Comparison of ENCODE assay signal across 22 mouse cellular contexts in the genomic region with DNA sequence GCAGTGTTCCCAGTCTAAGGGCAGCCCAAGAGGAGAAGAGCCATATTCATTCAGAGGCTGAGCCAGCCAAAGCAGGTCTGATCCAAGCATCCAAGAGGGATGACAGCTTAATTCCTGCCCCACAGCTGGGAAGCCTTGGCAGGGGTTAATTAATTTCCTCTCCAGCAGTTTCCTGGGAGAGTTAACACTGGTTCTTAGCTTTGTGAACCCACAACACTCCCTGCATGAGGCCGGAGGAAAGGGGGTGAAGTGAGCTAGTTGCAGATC.
DNase-seq lines count a peak whose midpoint lies in the region; ATAC-seq and TF ChIP-seq lines count a peak whose summit lies in the region.
"Had no signal": no experiment of that assay in that cellular context is flagged by ENCODE, and none has a peak within 500 bp of the region (broad histone marks: within the 10 kb centered on the region; RNA-seq: fewer than 3 reads in every experiment).

No protein-coding gene starts in this region.

- H3K4me1 ChIP-seq in hindbrain, embryonic 10.5 days (replicated peaks), result peaks cover 29% of the 10 kb centered on the region
- H3K4me1 ChIP-seq in hindbrain, postnatal 0 days (ENCODE audit: insufficient read depth, low read length), result peaks cover 5% of the 10 kb centered on the region; the same call in 1 of the 2 replicates
- H3K4me1 ChIP-seq in hindbrain, embryonic 12.5 days, result peaks cover 19% of the 10 kb centered on the region
- H3K4me1 ChIP-seq in midbrain, embryonic 12.5 days, result peaks cover 21% of the 10 kb centered on the region
- H3K4me1 ChIP-seq: embryonic facial prominence, embryonic 15.5 days; heart, embryonic 15.5 days; megakaryocyte, embryonic 14.5 days had no signal

- TF ChIP-seq CTCF in hindbrain, postnatal 0 days (IDR thresholded peaks at IDR 0.05; ENCODE audit: low read depth), result no peak

- peak overlapping the region; percentile 62 for H3K27ac ChIP-seq in hindbrain, embryonic 10.5 days
- H3K27ac ChIP-seq in hindbrain, postnatal 0 days, result no peak overlapping the region
- 0 out of 2 replicates have a peak overlapping the region, but pooled peaks have one; percentile 48 for H3K27ac ChIP-seq in hindbrain, embryonic 12.5 days
- peak overlapping the region; percentile 60 for H3K27ac ChIP-seq in midbrain, embryonic 12.5 days (replicated peaks)
- H3K27ac ChIP-seq: embryonic facial prominence, embryonic 15.5 days; heart, adult 2 months; heart, embryonic 15.5 days; limb, embryonic 13.5 days; liver, embryonic 14.5 days; stomach, postnatal 0 days had no signal

- H3K9ac ChIP-seq in hindbrain, postnatal 0 days (replicated peaks; ENCODE audit: low read length), result no peak overlapping the region
- H3K9ac ChIP-seq in hindbrain, embryonic 12.5 days, result no peak overlapping the region
- no peak overlapping the region for H3K9ac ChIP-seq in midbrain, embryonic 12.5 days (replicated peaks)
- H3K9ac ChIP-seq: embryonic facial prominence, embryonic 15.5 days; heart, embryonic 15.5 days; limb, embryonic 13.5 days; liver, embryonic 14.5 days had no signal

- H3K4me2 ChIP-seq in hindbrain, postnatal 0 days (ENCODE audit: low read depth, low read length), result no peak overlapping the region
- no peak overlapping the region for H3K4me2 ChIP-seq in hindbrain, embryonic 12.5 days (replicated peaks)
- H3K4me2 ChIP-seq in midbrain, embryonic 12.5 days (replicated peaks), result no peak overlapping the region
- H3K4me2 ChIP-seq: embryonic facial prominence, embryonic 15.5 days; heart, embryonic 15.5 days; limb, embryonic 13.5 days had no signal

- no peaks in the 10 kb centered on the region for H3K36me3 ChIP-seq in hindbrain, embryonic 10.5 days
- no peaks in the 10 kb centered on the region for H3K36me3 ChIP-seq in hindbrain, postnatal 0 days (ENCODE audit: insufficient read depth, low read length)
- no peaks in the 10 kb centered on the region for H3K36me3 ChIP-seq in hindbrain, embryonic 12.5 days
- H3K36me3 ChIP-seq in midbrain, embryonic 12.5 days, result no peaks in the 10 kb centered on the region
- H3K36me3 ChIP-seq: embryonic facial prominence, embryonic 15.5 days; heart, embryonic 15.5 days; limb, embryonic 13.5 days had no signal

- no peak overlapping the region for H3K4me3 ChIP-seq in hindbrain, embryonic 10.5 days
- H3K4me3 ChIP-seq in hindbrain, postnatal 0 days (ENCODE audit: low read length), result no peak overlapping the region
- no peak overlapping the region for H3K4me3 ChIP-seq in hindbrain, embryonic 12.5 days
- no peak overlapping the region for H3K4me3 ChIP-seq in midbrain, embryonic 12.5 days
- H3K4me3 ChIP-seq: embryonic facial prominence, embryonic 15.5 days; heart, adult 2 months; heart, embryonic 15.5 days; limb, embryonic 13.5 days; megakaryocyte, embryonic 14.5 days had no signal

- DNase-seq in hindbrain, embryonic 10.5 days (ENCODE audit: low spot score), result no peak
- DNase-seq in hindbrain, postnatal 0 days (ENCODE audit: low spot score), result no peak
- no peak for DNase-seq in left cerebral cortex, adult 18-20 months (ENCODE audit: low spot score in 2 of 2)
- no peak for DNase-seq in ovary, adult 18-20 months (ENCODE audit: low spot score)
- DNase-seq in frontal cortex, adult 2 months (ENCODE audit: extremely low spot score in 1 of 2, low spot score in 1 of 2), result no peak
- DNase-seq: adrenal gland, postnatal 10 days; cerebellum, adult 18-20 months; gastrocnemius, postnatal 14 days; heart, adult 2 months; kidney, adult 2 months; kidney, postnatal 14 days; lung, postnatal 10 days; right cerebral cortex, postnatal 25 days; thymus, postnatal 14 days had no signal

- H3K9me3 ChIP-seq in hindbrain, embryonic 10.5 days, result no peaks in the 10 kb centered on the region
- no peaks in the 10 kb centered on the region for H3K9me3 ChIP-seq in hindbrain, postnatal 0 days (ENCODE audit: low read length)
- H3K9me3 ChIP-seq in hindbrain, embryonic 12.5 days (replicated peaks), result no peaks in the 10 kb centered on the region
- no peaks in the 10 kb centered on the region for H3K9me3 ChIP-seq in midbrain, embryonic 12.5 days
- H3K9me3 ChIP-seq: embryonic facial prominence, embryonic 15.5 days; heart, embryonic 15.5 days; limb, embryonic 13.5 days; megakaryocyte, embryonic 14.5 days had no signal

- WGBS in hindbrain, embryonic 10.5 days, result 13% methylated on average over 1 of the region's 1 CpGs
- 24% methylated on average over 1 of the region's 1 CpGs for WGBS in hindbrain, postnatal 0 days
- WGBS in hindbrain, embryonic 12.5 days, result 5% methylated on average over 1 of the region's 1 CpGs
- 0% methylated on average over 1 of the region's 1 CpGs for WGBS in midbrain, embryonic 12.5 days

- no peak for ATAC-seq in hindbrain, postnatal 0 days
- peak; percentile 46; the same call in 1 of the 2 replicates for ATAC-seq in hindbrain, embryonic 12.5 days (ENCODE audit: low FRiP score)
- ATAC-seq in midbrain, embryonic 12.5 days (ENCODE audit: low FRiP score, low read depth), result no peak; the same call in 1 of the 2 replicates

- H3K27me3 ChIP-seq in hindbrain, embryonic 10.5 days (ENCODE audit: insufficient read depth, poor library complexity, severe bottlenecking), result no peaks in the 10 kb centered on the region
- no peaks in the 10 kb centered on the region for H3K27me3 ChIP-seq in hindbrain, postnatal 0 days (ENCODE audit: insufficient read depth, low read length)
- no peaks in the 10 kb centered on the region for H3K27me3 ChIP-seq in hindbrain, embryonic 12.5 days
- no peaks in the 10 kb centered on the region for H3K27me3 ChIP-seq in midbrain, embryonic 12.5 days
- H3K27me3 ChIP-seq: embryonic facial prominence, embryonic 15.5 days; heart, embryonic 15.5 days; limb, embryonic 13.5 days; megakaryocyte, embryonic 14.5 days had no signal
